Mouse (Mus musculus) lung, postnatal 36 days (tissue): Measurements from ENCODE around the gene Fkbp1b.
"Not testable (repeated sequence)": the region's sequence is repeated elsewhere in the genome, so short reads cannot be mapped to it uniquely, and the experiment has no call there.

ENCODE experiments used
- DNase-seq: peaks from one replicate; pipeline ENCODE4 v3.0.0; 2022; ENCODE audit warnings: mixed read lengths

Gene Fkbp1b

DNA sequence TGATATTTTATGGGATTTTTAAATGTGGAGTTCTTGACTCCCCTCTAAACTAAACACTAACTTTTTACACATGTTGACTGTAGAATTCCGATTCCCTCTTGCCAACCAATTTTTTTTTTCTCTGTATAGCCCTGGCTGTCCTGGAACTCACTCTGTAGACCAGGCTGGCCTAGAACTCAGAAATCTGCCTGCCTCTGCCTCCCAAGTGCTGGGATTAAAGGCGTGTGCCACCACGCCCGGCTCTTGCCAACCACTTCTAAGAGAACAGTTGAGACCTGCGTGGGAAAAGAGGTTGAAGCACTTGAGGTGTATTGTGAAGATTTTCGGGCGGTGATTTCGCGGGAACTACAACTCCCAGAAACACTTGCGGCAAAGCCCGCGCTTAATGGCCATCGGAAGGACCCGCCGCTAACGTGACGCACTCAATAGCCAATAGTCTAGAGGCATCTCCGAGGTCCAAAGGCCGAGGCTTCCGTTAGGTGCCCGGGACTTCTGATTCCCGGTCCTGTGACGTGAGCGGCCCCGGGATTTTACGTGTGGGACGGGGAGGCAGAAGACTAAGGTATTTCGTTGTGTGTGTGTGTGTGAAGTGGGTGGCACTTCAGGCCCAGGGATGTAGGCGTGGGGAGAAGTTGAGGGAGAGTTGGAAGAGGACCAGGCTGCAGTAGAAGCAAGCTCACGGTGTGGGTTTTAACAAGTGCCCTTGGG, 1.7 kb upstream of the Fkbp1b start, which contains the start of gene Wdcp:
Gene Wdcp, plus strand, starts transcription at position 414 of the 708 bp plus-strand sequence.
- peak; percentile 97 for DNase-seq

DNA sequence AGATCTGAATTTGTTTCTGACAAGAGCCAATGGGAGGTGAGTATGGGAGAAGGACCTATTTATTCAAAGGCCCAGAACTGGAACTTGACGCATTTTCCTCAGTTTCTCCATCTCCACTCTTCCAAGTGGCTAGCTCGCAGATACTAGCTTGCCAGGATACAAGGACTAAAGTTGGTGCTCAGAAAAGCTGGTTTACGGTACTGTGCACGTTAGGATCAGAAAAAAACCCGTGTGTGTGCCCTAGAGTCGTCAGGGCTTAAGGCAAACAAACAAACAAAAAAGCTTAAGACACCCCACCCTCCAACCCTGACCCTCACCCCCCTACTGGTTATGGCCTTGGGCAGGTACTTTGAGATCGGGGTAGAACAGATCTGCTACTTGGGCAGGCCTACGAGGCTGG, 1.1 kb upstream of the Fkbp1b start:
- no peak for DNase-seq

DNA sequence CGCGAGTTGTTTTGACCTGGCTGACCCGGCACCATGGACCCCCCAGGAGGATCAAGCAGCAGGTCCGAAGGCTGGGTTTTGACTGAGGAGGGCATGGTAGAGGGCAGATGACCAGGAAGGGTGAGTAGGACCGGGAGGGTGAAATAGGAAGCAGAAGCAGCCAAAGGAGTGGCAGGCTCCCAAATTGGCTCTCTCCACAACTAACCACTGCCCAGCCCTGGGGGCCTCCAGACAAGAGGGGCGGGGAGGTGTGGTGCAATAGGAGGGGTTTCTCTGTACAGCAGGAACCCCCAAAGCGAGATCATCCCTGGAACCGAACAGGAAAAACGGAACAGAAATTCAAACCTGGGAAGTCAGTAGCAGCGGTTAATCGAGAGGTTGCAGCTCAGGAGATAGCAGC, 650 bp downstream of the Fkbp1b start:
- DNase-seq: peak; percentile 24

DNA sequence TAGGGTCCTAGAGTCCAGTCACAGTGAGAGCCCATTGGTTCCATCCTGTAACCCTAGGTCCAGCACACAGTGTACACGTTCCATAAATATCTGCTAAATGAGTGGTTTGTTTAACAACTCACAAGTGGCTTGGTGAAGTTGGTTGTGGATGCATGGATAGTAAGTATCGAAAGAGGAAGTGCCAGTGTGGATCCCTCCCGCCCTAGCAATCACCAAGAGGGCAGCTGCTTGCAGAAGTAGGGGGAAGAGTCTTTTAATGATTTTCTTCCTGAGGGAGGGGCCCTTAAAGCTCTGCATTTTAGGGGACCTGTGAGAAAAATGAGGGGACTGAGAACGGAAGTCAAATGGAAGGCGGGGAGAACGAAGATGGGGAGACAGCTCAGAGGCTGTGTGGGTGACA, 1.4 kb downstream of the Fkbp1b start:
- DNase-seq: peak; percentile 33

DNA sequence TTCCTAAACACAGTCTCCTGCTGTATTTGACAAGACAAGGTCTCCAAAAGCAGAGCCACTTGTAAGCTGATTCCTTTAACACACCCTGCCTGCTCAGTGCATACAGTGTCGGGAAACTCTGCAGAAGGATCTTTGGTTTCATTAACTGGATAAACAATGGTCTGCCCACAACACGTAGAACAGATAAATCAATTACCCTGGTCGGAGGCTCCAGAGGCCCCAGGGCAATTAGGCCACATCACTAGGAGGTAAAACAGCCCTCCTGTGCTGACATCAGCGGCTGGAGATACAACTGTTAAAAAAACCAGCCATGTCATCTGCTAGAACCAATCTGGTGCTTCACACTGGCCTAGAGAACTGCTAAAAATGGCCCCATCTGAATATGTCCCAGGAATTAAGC, 4.4 kb downstream of the Fkbp1b start:
- DNase-seq: no peak

DNA sequence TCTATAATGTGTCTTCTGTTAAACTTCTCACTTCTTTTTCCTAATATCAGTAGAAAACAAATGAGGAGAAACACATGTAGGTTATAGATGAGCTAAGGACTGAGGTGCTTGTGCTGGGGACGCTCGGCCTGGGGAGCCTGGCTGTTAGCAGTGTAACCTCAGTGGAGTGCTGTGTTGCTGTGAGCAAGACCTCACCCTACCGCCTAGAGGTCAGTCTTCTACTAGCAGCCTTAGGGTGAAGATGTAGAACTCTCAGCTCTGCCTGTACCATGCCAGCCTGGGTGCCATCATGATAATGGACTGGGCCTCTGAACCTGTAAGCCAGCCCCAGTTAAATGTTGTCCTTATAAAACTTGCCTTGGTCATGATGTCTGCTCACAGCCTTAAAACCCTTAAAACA, 14.1 kb downstream of the Fkbp1b start:
- no peak for DNase-seq

DNA sequence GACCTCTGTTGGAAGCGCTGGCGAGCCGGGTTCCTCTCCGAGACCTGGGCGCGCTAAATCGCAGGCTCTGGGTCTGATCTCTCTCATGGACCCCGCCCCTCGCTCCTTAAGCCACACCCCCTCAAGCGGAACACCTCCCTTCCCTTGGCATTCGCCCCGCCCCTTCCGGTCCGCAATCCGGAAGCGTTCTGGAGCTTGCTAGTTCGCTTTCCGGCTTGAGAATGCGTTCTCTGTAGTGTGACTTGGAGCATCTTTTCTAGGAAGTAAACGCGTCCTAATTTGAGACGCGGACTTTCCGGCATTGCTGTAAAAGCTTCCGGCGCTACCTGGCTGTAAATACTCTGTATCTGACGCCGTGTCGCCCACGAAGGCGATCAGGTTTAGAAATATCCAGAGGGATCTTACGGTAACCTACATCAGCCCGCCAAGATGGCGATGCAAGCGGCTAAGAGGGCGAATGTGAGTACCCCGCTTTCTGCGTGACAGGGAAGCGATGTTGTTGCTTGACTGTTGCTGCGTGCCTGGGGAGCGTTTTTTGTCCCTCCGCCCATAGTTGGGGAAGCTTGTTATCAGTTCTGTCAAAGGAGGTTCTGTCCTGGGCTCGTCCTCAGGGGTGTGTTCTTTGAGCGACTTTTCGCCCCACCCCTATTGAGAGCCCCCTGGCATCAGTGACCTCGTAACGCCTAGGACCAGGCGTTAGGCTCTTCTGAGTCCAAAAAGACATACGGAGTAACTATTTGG, 23.9 kb downstream of the Fkbp1b start, which contains the start of gene Sf3b6:
Gene Sf3b6, plus strand, starts transcription at position 184 of the 741 bp plus-strand sequence.
- DNase-seq: peak; percentile 99

DNA sequence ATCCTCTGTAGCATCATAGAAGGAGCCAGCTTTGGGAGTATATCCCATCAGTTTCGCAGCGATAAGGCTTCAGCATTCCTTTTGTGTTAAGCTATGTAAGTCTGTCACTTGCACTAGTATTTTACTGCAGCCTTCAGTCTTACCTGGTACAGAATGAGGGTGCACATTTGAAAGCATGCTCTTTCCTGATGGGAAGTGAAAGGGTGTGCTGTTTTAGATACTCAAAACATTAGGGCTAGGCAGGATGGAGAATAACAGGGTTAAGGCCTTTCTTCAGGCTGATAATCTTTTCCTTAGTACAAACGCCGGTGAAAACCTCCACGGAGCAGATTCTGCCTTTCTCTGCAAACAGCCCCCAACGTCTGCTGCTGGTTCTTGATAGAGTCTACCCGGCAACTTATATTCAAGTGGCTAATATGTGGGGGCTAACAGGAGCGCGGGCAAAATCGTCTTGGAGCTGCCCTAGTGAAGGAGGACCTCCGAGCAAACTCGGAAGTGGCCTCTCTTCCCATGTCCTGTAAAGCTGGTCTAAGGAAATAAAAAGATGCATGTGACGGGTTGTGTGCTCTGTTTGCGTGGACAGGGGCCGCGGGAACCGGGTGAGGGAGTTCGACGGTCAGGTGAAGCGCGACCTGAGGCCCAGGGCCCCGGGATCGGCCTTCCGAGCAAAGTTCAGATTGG, 24.6 kb downstream of the Fkbp1b start:
- DNase-seq: no peak

DNA sequence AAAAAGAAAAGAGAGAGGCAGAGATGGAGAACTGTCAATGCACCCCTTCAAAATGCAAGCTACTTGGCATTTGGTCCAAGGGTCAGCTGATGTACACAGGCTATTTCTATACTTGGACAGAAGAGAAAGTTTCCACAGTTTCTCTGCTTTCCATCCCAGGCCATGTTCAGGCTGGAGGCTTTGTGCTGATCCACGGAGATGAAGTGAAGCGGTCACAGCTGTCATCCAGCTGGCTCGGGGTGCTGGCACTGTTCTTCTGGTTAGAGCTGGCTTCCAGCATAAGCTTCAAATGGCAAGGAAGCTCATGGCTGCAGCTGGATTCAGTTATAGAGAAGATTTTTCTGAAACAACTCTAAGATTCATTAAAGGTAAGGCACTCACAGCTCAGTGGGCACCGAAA, 27.8 kb downstream of the Fkbp1b start:
- peak; percentile 28 for DNase-seq

DNA sequence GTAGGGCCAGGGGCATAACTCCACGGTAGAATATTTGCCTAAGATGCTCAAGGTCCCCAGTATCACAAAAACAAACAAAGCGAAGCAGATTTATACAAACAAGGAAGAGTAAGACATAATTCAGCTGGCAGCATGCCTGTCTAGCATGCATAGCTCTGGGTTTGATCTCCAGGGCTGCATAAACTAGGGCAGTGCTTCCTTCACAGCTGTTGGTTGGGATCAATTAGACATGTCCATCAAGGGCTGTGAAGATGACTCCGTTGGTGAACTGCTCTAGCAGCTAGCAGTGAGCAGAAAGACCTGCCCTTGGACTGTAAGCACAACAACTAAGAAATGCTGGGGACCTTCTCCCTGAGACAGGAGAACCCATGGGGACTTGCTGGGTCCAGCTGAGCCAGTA, 29.7 kb downstream of the Fkbp1b start:
- DNase-seq: no peak

DNA sequence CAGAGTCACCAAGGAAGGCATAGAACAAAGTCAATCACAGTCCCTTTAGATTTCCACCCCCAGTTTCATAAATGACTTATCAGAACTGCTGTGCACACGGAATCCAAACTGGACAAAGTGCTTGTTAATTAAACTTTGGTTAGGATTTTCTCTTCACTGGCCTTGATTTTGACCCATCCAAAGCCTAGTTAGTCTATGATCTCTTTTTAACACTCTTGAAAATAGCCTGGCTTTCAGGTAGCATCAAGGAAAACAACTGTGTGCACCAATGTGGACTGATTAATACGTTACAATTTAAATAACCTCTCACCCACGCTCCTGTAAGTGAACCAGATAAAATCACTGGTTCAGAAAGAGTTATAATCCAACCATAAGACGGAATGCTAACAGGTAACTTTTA, 30.4 kb downstream of the Fkbp1b start:
- no peak for DNase-seq

DNA sequence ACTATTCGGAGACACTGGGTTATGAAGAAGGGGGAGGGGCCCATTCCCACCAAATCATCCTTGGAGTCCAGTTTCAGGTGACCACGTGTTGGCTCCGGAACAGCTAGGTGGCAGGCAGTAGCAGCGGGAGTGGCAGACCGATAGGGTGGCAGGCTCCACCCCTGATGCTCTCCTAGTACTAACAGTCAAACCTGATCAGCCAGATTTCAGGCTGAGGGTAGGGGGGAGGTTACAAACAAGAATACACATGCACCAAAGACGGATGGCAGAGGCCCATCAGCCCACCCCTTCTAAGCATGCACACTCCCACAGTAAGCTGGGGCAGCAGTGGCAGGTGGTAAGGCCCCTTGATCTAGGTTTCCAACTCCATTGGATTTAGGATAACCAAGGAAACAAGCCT, 43.9 kb downstream of the Fkbp1b start:
- DNase-seq: not testable (repeated sequence)

DNA sequence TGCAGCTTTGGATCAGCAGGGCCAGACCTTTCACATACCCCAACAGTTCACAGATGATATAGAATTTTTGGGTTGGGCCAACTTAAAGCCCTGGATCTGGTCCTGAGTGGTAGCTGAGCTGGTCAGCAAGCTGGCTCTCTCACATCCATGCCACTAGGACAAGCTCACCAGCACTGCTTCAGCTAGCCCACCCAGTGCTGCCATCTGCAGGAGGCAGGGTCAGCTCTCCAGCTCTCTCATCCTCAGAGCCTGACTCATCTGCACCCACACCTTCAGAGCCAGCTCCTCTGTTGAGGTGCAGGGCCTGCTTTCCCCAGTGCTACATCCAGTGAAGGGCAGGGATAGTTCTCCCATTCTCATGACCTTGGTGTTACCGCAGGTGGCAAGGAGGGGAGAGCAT, 47.7 kb downstream of the Fkbp1b start:
- DNase-seq: no peak

DNA sequence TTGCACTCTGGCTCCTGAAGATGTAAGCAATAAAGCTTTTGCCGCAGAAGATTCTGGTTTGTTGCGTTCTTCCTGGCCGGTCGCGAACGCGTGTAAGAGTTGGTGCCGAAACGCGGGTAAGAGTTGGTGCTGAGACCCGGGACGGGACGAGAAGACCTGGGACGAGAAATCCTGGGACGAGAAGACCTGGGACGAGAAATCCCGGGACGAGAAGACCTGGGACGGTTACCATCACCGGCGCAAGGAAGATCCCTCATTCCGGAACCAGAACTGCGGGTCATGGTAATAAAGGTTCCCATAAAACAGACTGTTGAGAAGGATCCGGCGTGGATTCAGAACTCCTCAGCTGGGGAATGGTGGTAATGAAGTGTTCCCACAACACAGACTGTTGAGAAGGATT, 53.3 kb downstream of the Fkbp1b start:
- DNase-seq: not testable (repeated sequence)

DNA sequence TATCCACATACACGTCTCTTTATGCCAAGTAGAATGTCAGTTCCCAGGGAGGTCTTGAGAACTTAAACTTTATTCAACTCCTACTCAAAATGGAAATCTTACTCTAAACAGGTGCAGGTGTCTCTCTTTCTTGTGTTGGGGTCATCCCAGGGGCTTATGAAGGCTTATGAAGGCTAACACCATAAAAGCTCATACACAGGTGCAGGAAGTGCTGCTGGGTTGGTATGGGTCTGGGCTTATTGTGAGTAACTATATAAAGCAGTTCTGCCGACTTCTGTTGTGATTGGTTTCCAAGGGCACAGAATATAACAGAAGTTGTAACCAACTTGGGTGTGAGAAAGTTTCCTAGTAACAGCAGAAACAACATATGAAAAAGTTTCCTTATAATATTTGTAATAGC, 56.9 kb downstream of the Fkbp1b start:
- no peak for DNase-seq

DNA sequence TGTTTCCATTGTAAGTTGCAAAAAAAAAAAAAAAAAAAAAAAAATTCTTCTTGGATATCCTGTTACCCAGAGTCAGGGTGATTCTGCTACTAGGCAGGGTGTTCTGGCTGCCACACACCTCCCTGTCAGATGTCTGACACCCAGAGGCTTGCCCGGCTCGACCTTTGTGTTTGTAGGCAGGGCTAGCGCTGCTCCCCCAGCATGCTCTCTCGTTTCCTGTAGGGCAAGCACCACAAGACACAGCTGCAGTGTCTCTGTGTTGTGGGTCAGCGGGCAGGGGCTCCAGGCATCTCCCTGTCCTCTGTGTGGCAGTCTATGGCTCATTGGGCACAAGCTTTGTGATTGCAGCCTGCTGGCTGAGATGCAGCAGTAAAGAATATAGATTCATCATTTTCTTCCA, 57.8 kb downstream of the Fkbp1b start:
- no peak for DNase-seq
